Mouse (Mus musculus): ENCODE results near the gene Prr12. TPM values are rescaled to one million over a fixed set of nuclear protein-coding genes. Genes with fewer than 3 reads are reported as not detected.

The Prr12 gene
- polyA plus RNA-seq, 1 experiment from 2014 or later = 13.1 TPM

GRCm38 (mm10) chr7:44983944-44984832 lies 68.5 kb downstream of the Prr12 start:
- Histone ChIP-seq H3K4me2 (peak overlapping the region; percentile 68), H3K4me3 (replicated peaks) (peak overlapping the region; percentile 96), H3K36me3 (replicated peaks) (peaks cover 36% of the 10 kb centered on the region), H3K4me1 (peaks cover 39% of the 10 kb centered on the region), H3K9me3 (no peaks in the 10 kb centered on the region), H3K27ac (peak overlapping the region; percentile 93), H3K27me3 (no peaks in the 10 kb centered on the region), H3K9ac (peak overlapping the region; percentile 97)
- 76% methylated on average over 7 of the region's 7 CpGs for WGBS
- no peak for ATAC-seq (ENCODE audit: low FRiP score)

GRCm38 (mm10) chr7:44983085-44983484 lies 69.6 kb downstream of the Prr12 start:
- Histone ChIP-seq H3K4me3 (replicated peaks) (no peak overlapping the region; the same call in 1 of the 2 replicates), H3K9me3 (no peaks in the 10 kb centered on the region), H3K4me2 (no peak overlapping the region), H3K9ac (no peak overlapping the region), H3K27me3 (no peaks in the 10 kb centered on the region), H3K27ac (peak overlapping the region; percentile 60; the same call in 1 of the 2 replicates), H3K36me3 (replicated peaks) (peaks cover 47% of the 10 kb centered on the region), H3K4me1 (peaks cover 30% of the 10 kb centered on the region)
- ATAC-seq (ENCODE audit: low FRiP score) = no peak
- 35% methylated on average over 6 of the region's 6 CpGs for WGBS

GRCm38 (mm10) chr7:44981539-44981938 lies 71.1 kb downstream of the Prr12 start:
- ATAC-seq (ENCODE audit: low FRiP score) = no peak
- H3K27ac ChIP-seq = no peak overlapping the region
- H3K36me3 ChIP-seq (replicated peaks) = peaks cover 63% of the 10 kb centered on the region
- no peak overlapping the region for H3K4me3 ChIP-seq (replicated peaks)
- H3K9ac ChIP-seq = no peak overlapping the region
- no peaks in the 10 kb centered on the region for H3K27me3 ChIP-seq
- H3K9me3 ChIP-seq = no peaks in the 10 kb centered on the region
- H3K4me1 ChIP-seq = peaks cover 24% of the 10 kb centered on the region
- H3K4me2 ChIP-seq = no peak overlapping the region
- WGBS = 96% methylated on average over 8 of the region's 8 CpGs

- Histone ChIP-seq H3K27me3 (no peaks in the 10 kb centered on the region), H3K4me3 (replicated peaks) (no peak overlapping the region), H3K27ac (no peak overlapping the region), H3K36me3 (replicated peaks) (peaks cover 71% of the 10 kb centered on the region), H3K9me3 (no peaks in the 10 kb centered on the region), H3K9ac (no peak overlapping the region), H3K4me2 (no peak overlapping the region), H3K4me1 (peaks cover 18% of the 10 kb centered on the region)
- ATAC-seq (ENCODE audit: low FRiP score) = no peak
- 96% methylated on average over 3 of the region's 3 CpGs for WGBS
Measured at GRCm38 (mm10) chr7:44978300-44978699, 74.4 kb downstream of the Prr12 start.

Small RNAs within 50 kb of the gene (microRNA-seq; reads per million reads assigned to microRNA genes)
- 1.5 reads per million for gene Mir7054

Other genes with a start within 250 kb of the Prr12 start
- 94.6 and 105 TPM in 2 replicates for gene Nup62, start 236.8 kb downstream of the Prr12 start, polyA plus RNA-seq (2016; fragmentation: Nextera tagmentation; extraction: Ambion mirVana)
- 2.3 and 2.5 TPM in 2 replicates for gene Il4i1, start 236.5 kb downstream of the Prr12 start, polyA plus RNA-seq (2016; fragmentation: Nextera tagmentation; extraction: Ambion mirVana)
- gene Atf5, start 236.2 kb downstream of the Prr12 start, polyA plus RNA-seq (2016; fragmentation: Nextera tagmentation; extraction: Ambion mirVana) = 6.9 and 7.1 TPM in 2 replicates
- gene Akt1s1, start 203.9 kb downstream of the Prr12 start, polyA plus RNA-seq (2016; fragmentation: Nextera tagmentation; extraction: Ambion mirVana) = 95.2 and 96.0 TPM in 2 replicates
- gene Tbc1d17, start 203.8 kb downstream of the Prr12 start, polyA plus RNA-seq (2016; fragmentation: Nextera tagmentation; extraction: Ambion mirVana) = 80.7 and 83.8 TPM in 2 replicates
- gene Pnkp, start 195.7 kb downstream of the Prr12 start, polyA plus RNA-seq (2016; fragmentation: Nextera tagmentation; extraction: Ambion mirVana) = 37.8 and 39.1 TPM in 2 replicates
- 595 and 609 TPM in 2 replicates for gene Ptov1, start 183.1 kb downstream of the Prr12 start, polyA plus RNA-seq (2016; fragmentation: Nextera tagmentation; extraction: Ambion mirVana)
- gene Med25, start 160.2 kb downstream of the Prr12 start, polyA plus RNA-seq (2016; fragmentation: Nextera tagmentation; extraction: Ambion mirVana) = 172 and 178 TPM in 2 replicates
- 27.4 and 28.7 TPM in 2 replicates for gene Fuz, start 156.8 kb downstream of the Prr12 start, polyA plus RNA-seq (2016; fragmentation: Nextera tagmentation; extraction: Ambion mirVana)
- gene Ap2a1, start 123.4 kb downstream of the Prr12 start, polyA plus RNA-seq (2016; fragmentation: Nextera tagmentation; extraction: Ambion mirVana) = 85.8 and 94.4 TPM in 2 replicates
- 0.27 TPM in 1 of 2 replicates, not detected in the other for gene Tsks, start 109.7 kb downstream of the Prr12 start, polyA plus RNA-seq (2016; fragmentation: Nextera tagmentation; extraction: Ambion mirVana)
- gene Cpt1c, start 78.0 kb downstream of the Prr12 start, polyA plus RNA-seq (2016; fragmentation: Nextera tagmentation; extraction: Ambion mirVana) = 35.1 and 38.1 TPM in 2 replicates
- 585 and 631 TPM in 2 replicates for gene Prmt1, start 66.3 kb downstream of the Prr12 start, polyA plus RNA-seq (2016; fragmentation: Nextera tagmentation; extraction: Ambion mirVana)
- gene Irf3, start 55.2 kb downstream of the Prr12 start, polyA plus RNA-seq (2016; fragmentation: Nextera tagmentation; extraction: Ambion mirVana) = 72.4 and 73.0 TPM in 2 replicates
- 57.8 and 66.4 TPM in 2 replicates for gene Bcl2l12, start 54.2 kb downstream of the Prr12 start, polyA plus RNA-seq (2016; fragmentation: Nextera tagmentation; extraction: Ambion mirVana)
- gene Scaf1, start 36.5 kb downstream of the Prr12 start, polyA plus RNA-seq (2016; fragmentation: Nextera tagmentation; extraction: Ambion mirVana) = 47.4 and 52.0 TPM in 2 replicates
- 11.4 and 13.8 TPM in 2 replicates for gene Rras, start 34.9 kb downstream of the Prr12 start, polyA plus RNA-seq (2016; fragmentation: Nextera tagmentation; extraction: Ambion mirVana)
- gene Nosip, start 9.5 kb upstream of the Prr12 start, polyA plus RNA-seq (2016; fragmentation: Nextera tagmentation; extraction: Ambion mirVana) = 53.7 and 54.4 TPM in 2 replicates
- gene Prrg2, start 9.8 kb upstream of the Prr12 start, polyA plus RNA-seq (2016; fragmentation: Nextera tagmentation; extraction: Ambion mirVana) = 17.1 and 18.2 TPM in 2 replicates
- 80.5 and 101 TPM in 2 replicates for gene Rcn3, start 39.3 kb upstream of the Prr12 start, polyA plus RNA-seq (2016; fragmentation: Nextera tagmentation; extraction: Ambion mirVana)
- gene Fcgrt, start 51.0 kb upstream of the Prr12 start, polyA plus RNA-seq (2016; fragmentation: Nextera tagmentation; extraction: Ambion mirVana) = 8.3 and 9.6 TPM in 2 replicates
- 1,226 and 1,285 TPM in 2 replicates for gene Rps11, start 71.6 kb upstream of the Prr12 start, polyA plus RNA-seq (2016; fragmentation: Nextera tagmentation; extraction: Ambion mirVana)
- 1,106 and 1,135 TPM in 2 replicates for gene Rpl13a, start 75.9 kb upstream of the Prr12 start, polyA plus RNA-seq (2016; fragmentation: Nextera tagmentation; extraction: Ambion mirVana)
- 0.27 TPM in 1 of 2 replicates, not detected in the other for gene Gm45713, start 83.3 kb upstream of the Prr12 start, polyA plus RNA-seq (2016; fragmentation: Nextera tagmentation; extraction: Ambion mirVana)
- gene Flt3l, start 83.6 kb upstream of the Prr12 start, polyA plus RNA-seq (2016; fragmentation: Nextera tagmentation; extraction: Ambion mirVana) = 0.21 and 0.72 TPM in 2 replicates
- 95.0 and 97.5 TPM in 2 replicates for gene Pih1d1, start 101.4 kb upstream of the Prr12 start, polyA plus RNA-seq (2016; fragmentation: Nextera tagmentation; extraction: Ambion mirVana)
- 41.9 and 42.9 TPM in 2 replicates for gene Aldh16a1, start 101.7 kb upstream of the Prr12 start, polyA plus RNA-seq (2016; fragmentation: Nextera tagmentation; extraction: Ambion mirVana)
- gene Slc17a7, start 111.1 kb upstream of the Prr12 start, polyA plus RNA-seq (2016; fragmentation: Nextera tagmentation; extraction: Ambion mirVana) = 6.3 and 7.9 TPM in 2 replicates
- gene Gfy, start 126.7 kb upstream of the Prr12 start, polyA plus RNA-seq (2016; fragmentation: Nextera tagmentation; extraction: Ambion mirVana) = 0.52 and 1.4 TPM in 2 replicates
- 0.45 and 1.5 TPM in 2 replicates for gene Pth2, start 128.1 kb upstream of the Prr12 start, polyA plus RNA-seq (2016; fragmentation: Nextera tagmentation; extraction: Ambion mirVana)
- 1.2 TPM in 2 replicates for gene Ccdc155, start 152.0 kb upstream of the Prr12 start, polyA plus RNA-seq (2016; fragmentation: Nextera tagmentation; extraction: Ambion mirVana)
- gene Dkkl1, start 159.3 kb upstream of the Prr12 start, polyA plus RNA-seq (2016; fragmentation: Nextera tagmentation; extraction: Ambion mirVana) = 0.72 and 0.78 TPM in 2 replicates
- gene Tead2, start 162.9 kb upstream of the Prr12 start, polyA plus RNA-seq (2016; fragmentation: Nextera tagmentation; extraction: Ambion mirVana) = 245 and 256 TPM in 2 replicates
- gene Cd37, start 186.2 kb upstream of the Prr12 start, polyA plus RNA-seq (2016; fragmentation: Nextera tagmentation; extraction: Ambion mirVana) = 1.2 and 1.3 TPM in 2 replicates
- gene Slc6a16, start 188.2 kb upstream of the Prr12 start, polyA plus RNA-seq (2016; fragmentation: Nextera tagmentation; extraction: Ambion mirVana) = 0.09 and 0.20 TPM in 2 replicates
- gene Slc6a21, start 224.6 kb upstream of the Prr12 start, polyA plus RNA-seq (2016; fragmentation: Nextera tagmentation; extraction: Ambion mirVana) = not detected in 2 replicates

All from forebrain, embryonic 12.5 days (tissue).